Mouse (Mus musculus): Measurements from ENCODE around the gene Spindoc.
A peak's percentile ranks its signal among the peaks of the same experiment; 100 is the strongest.

GRCm38 (mm10) chr19:7382903-7383865 is at the start of gene Spindoc:
- no peak for TF ChIP-seq CTCF (IDR thresholded peaks at IDR 0.05; ENCODE audit: insufficient read depth, low read depth, low read length)
- TF ChIP-seq POLR2A (IDR thresholded peaks at IDR 0.05; ENCODE audit: insufficient read depth, low read depth, low read length): peak; percentile 80
